Mouse (Mus musculus) embryonic facial prominence, embryonic 15.5 days (tissue): ENCODE measurements around the gene Gm49342. TPM values are rescaled to one million over a fixed set of nuclear protein-coding genes. Genes with fewer than 3 reads are reported as not detected.
"Not testable (repeated sequence)": the region's sequence is repeated elsewhere in the genome, so short reads cannot be mapped to it uniquely, and the experiment has no call there.

Experiments used
- ATAC-seq: fragments of 200-750 bp; cut with Nextera tagmentation; 2 replicates; pipeline ENCODE4 v1.8.0; 2017; ENCODE audit warnings: low read depth, moderate TSS enrichment; ENCODE audit not compliant: insufficient number of reproducible peaks, low FRiP score, low TSS enrichment
- H3K27ac ChIP-seq: fragments of 300-500 bp; sonication (generic); replicated peaks from 2 replicates; pipeline ENCODE4 v1.5.1; 2015; ENCODE audit warnings: mild to moderate bottlenecking, inconsistent platforms
- H3K27me3 ChIP-seq: fragments of 300-500 bp; sonication (generic); 2 replicates; pipeline ENCODE4 v1.6.1; 2015; ENCODE audit warnings: inconsistent platforms
- H3K36me3 ChIP-seq: fragments of 300-500 bp; sonication (generic); 2 replicates; pipeline ENCODE4 v1.6.1; 2015; ENCODE audit warnings: mild to moderate bottlenecking, inconsistent platforms
- H3K4me1 ChIP-seq: fragments of 300-500 bp; sonication (generic); 2 replicates; pipeline ENCODE4 v1.6.1; 2015; ENCODE audit warnings: inconsistent platforms
- H3K4me2 ChIP-seq: fragments of 300-500 bp; sonication (generic); replicated peaks from 2 replicates; pipeline ENCODE4 v1.6.1; 2015; ENCODE audit warnings: mild to moderate bottlenecking, inconsistent platforms
- H3K4me3 ChIP-seq: fragments of 300-500 bp; sonication (generic); replicated peaks from 2 replicates; pipeline ENCODE4 v1.5.1; 2015; ENCODE audit warnings: mild to moderate bottlenecking, inconsistent platforms
- H3K9ac ChIP-seq: fragments of 300-500 bp; sonication (generic); 2 replicates; pipeline ENCODE4 v1.6.1; 2015; ENCODE audit warnings: inconsistent platforms
- H3K9me3 ChIP-seq: fragments of 300-500 bp; sonication (generic); replicated peaks from 2 replicates; pipeline ENCODE4 v1.6.1; 2016; ENCODE audit warnings: inconsistent platforms
- WGBS: fragments of 180-500 bp; shearing (Covaris S2); methylation state at CpG from one replicate; pipeline ENCODE4 v1.1.7; 2015; 5-methylcytosine and 5-hydroxymethylcytosine counted together
- polyA plus RNA-seq: library from polyadenylated mRNA; unstranded; fragments of >200 nt; fragmentation: Nextera tagmentation; extraction: Ambion mirVana; gene quantifications from 2 replicates; pipeline ENCODE4 v1.2.1, GENCODE M21; 2015

Gene Gm49342
- polyA plus RNA-seq, 1 experiment from 2014 or later = not detected

DNA sequence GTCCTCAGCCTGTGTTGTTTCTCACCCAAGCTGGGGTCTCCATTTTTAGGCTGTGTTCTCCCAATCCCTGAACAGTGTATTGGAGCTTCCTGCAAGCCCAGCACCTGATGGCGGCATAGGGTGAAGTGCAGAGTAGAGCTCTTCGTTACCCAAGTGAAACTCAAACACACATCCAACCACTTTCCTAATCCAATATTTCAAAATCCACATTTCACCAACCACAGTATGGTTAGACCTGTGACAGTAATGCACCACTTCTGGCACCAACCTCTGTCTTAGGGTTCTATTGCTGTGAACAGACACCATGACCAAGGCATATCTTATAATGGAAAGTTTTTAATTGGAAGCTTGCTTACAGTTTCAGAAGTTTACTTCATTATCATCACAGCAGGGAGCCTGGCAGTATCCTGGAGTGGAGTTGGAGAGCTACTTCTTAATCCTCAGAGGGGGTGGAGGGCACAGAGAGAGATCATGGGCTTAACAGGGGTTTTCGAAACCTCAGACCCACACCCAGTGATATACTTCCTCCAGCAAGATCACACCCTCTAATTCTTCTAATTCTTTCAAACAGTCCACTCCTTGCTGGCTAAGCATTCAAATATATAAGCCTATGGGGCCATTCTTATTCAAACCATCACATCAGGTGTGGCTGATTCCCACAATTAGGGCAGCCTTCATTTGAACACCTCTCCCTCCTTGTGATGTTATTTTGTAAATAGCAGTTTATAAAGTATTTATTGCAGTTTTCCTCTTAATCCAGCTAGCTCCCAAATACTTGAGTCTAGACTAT lies 6.0 kb upstream of the Gm49342 start:
- Histone ChIP-seq H3K4me1 (no peaks in the 10 kb centered on the region), H3K27ac (no peak overlapping the region), H3K27me3 (no peaks in the 10 kb centered on the region), H3K9me3 (no peaks in the 10 kb centered on the region), H3K4me2 (no peak overlapping the region), H3K4me3 (no peak overlapping the region), H3K36me3 (no peaks in the 10 kb centered on the region), H3K9ac (no peak overlapping the region)
- ATAC-seq = no peak
- 87% methylated on average over 3 of the region's 3 CpGs for WGBS

DNA sequence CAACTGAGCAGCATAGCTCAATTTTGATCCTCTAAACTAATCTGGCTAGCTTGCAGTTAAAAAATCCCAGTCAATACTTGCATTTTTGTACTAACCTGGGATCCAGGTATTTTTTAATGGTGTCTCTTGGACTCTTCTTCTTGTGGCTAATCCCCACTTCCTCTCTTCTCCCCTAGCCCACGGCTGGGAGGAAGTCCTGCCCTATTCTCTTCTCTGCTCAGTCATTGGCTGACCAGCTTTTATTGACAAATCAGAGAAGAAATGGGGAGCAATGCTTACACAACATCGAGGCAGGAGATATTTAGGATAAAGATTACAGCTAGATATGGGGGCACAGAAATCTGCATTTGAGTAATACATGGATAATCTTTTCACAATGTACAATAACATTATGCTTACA lies 5.4 kb upstream of the Gm49342 start:
- Histone ChIP-seq H3K9ac (no peak overlapping the region), H3K4me2 (no peak overlapping the region), H3K27me3 (no peaks in the 10 kb centered on the region), H3K4me3 (no peak overlapping the region), H3K4me1 (no peaks in the 10 kb centered on the region), H3K27ac (no peak overlapping the region), H3K9me3 (no peaks in the 10 kb centered on the region), H3K36me3 (no peaks in the 10 kb centered on the region)
- WGBS = 35% methylated on average over 2 of the region's 2 CpGs
- no peak for ATAC-seq

DNA sequence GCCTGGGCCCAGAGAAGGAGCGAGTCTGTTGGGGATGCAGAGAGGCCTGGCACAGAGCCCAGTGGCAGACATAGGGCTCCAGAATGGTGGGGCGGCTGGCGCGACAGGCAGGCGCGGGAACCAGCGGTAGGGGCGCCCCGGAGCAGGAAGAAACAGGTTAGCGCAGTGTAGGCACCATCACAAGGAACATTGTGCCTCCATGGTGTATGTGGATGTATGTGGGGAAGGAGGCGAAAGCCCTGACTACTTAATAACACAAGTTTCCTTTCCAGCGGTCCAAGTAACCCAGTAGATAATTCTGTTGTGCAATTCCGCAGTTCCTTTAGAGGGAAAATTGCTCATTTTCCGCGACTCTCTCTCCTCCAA lies 334 bp downstream of the Gm49342 start:
- not testable (repeated sequence) for H3K4me1 ChIP-seq
- peak overlapping the region; percentile 60 for H3K4me2 ChIP-seq
- WGBS = 0% methylated on average over 15 of the region's 15 CpGs

DNA sequence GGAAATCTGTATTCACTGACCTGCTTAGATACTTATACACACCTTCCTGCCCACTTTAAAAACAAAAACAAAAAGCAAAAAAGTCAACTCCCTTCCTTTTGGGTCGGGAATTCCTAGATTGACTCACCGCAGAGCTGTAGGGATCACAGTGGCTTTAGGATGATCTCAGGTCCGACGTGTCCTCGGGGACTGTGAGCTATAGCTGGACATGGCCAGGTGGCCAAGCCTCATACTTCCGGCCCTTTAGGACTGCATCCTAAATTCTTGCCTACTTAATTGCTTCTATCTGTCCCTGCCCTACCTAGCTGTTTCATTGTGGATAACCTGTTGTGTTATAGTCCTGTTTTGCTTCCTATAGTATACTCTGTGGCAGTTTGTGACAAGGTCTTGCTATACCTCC lies 764 bp downstream of the Gm49342 start:
- WGBS = 6% methylated on average over 6 of the region's 6 CpGs
- H3K27me3 ChIP-seq, H3K9me3 ChIP-seq, H3K4me1 ChIP-seq, H3K36me3 ChIP-seq, ATAC-seq: not testable (repeated sequence)
- H3K27ac ChIP-seq = peak overlapping the region; percentile 90
- H3K9ac ChIP-seq = peak overlapping the region; percentile 15; the same call in 1 of the 2 replicates
- H3K4me2 ChIP-seq = peak overlapping the region; percentile 60
- peak overlapping the region; percentile 55 for H3K4me3 ChIP-seq

More for the DNA sequence above, 334 bp downstream of the Gm49342 start:
- ATAC-seq = peak; percentile 92
- Histone ChIP-seq H3K27ac (peak overlapping the region; percentile 90), H3K9ac (peak overlapping the region; percentile 39), H3K4me3 (peak overlapping the region; percentile 55)
- H3K36me3 ChIP-seq, H3K27me3 ChIP-seq, H3K9me3 ChIP-seq: not testable (repeated sequence)

DNA sequence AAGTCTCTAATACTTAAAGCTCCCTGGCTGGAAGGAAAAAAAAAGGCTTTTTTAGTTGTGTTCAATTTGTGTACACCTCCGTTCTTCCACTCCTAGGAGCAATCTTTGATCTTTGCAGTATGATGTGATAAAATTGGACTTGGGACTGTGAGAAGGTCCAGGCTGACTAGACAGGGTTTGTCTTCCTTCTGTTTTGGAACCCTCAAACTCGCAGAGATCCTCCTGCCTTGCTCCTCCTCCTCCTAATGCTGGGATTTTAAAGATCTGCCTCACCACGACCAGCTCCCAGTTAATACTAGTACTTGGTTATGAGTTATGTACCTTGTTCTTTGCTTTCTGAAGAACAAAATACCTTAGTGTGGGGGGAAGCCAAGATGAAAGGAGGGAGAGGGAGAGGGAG lies 1.2 kb downstream of the Gm49342 start:
- H3K9me3 ChIP-seq, H3K9ac ChIP-seq, H3K36me3 ChIP-seq, H3K4me1 ChIP-seq, H3K27me3 ChIP-seq, ATAC-seq, H3K27ac ChIP-seq: not testable (repeated sequence)
- H3K4me2 ChIP-seq = peak overlapping the region; percentile 60
- WGBS = 18% methylated on average over 3 of the region's 3 CpGs
- H3K4me3 ChIP-seq = peak overlapping the region; percentile 55

DNA sequence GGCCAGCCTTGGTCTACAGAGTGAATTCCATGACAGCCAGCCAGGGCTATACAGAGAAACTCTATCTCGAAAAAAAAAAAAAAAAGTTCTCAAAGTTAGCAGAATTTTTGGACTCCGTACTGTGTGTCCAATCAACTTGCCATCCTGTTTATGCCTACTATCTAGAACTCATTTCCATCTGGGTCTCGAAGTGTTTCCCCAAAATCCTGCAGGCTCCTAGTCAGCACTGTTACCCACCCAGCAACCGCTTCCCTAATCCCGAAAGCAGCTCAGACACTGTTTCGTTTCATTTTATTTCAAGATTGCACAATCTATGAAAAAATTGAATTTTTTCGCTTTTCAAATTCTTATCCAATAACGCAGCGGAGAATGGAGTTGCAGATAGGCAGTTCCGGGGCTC lies 11.2 kb downstream of the Gm49342 start:
- 82% methylated on average over 10 of the region's 10 CpGs for WGBS
- no peaks in the 10 kb centered on the region for H3K9me3 ChIP-seq
- no peaks in the 10 kb centered on the region for H3K4me1 ChIP-seq
- no peak for ATAC-seq
- H3K27ac ChIP-seq = no peak overlapping the region
- H3K4me3 ChIP-seq = no peak overlapping the region
- H3K27me3 ChIP-seq = no peaks in the 10 kb centered on the region
- peaks cover 8% of the 10 kb centered on the region for H3K36me3 ChIP-seq
- H3K4me2 ChIP-seq = no peak overlapping the region
- no peak overlapping the region for H3K9ac ChIP-seq

DNA sequence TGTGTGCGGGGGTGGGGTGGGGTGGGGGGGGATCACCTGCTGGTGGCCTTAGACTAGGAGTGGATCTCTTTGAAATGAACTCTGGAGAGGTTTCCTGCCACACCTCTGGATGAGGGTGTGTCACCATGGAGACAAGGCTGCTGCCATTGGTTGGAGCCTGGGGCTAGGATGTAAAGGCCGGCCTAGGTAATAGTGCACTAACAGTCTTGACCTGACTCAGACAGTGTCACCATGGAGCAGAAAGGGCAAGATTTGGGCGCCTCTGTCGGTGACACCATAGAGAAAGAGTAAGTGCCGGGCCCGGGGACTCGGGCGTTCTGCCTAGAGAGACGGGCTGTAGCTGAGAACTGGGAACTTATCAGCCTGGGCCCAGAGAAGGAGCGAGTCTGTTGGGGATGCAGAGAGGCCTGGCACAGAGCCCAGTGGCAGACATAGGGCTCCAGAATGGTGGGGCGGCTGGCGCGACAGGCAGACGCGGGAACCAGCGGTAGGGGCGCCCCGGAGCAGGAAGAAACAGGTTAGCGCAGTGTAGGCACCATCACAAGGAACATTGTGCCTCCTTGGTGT lies 11.7 kb downstream of the Gm49342 start, which contains the start of gene Pnp2:
Pnp2 (plus strand) TSS at position 51 of the 567 bp plus-strand sequence.
- not testable (repeated sequence) for H3K4me1 ChIP-seq, H3K27me3 ChIP-seq, H3K27ac ChIP-seq, H3K36me3 ChIP-seq, H3K9me3 ChIP-seq, H3K9ac ChIP-seq
- Histone ChIP-seq H3K4me3 (peak within 1 kb of the TSS; percentile 17; the same call in 1 of the 2 replicates), H3K4me2 (peak within 1 kb of the TSS; percentile 32)
- 7% methylated on average over 19 of the region's 19 CpGs for WGBS
- ATAC-seq = peak; percentile 73

DNA sequence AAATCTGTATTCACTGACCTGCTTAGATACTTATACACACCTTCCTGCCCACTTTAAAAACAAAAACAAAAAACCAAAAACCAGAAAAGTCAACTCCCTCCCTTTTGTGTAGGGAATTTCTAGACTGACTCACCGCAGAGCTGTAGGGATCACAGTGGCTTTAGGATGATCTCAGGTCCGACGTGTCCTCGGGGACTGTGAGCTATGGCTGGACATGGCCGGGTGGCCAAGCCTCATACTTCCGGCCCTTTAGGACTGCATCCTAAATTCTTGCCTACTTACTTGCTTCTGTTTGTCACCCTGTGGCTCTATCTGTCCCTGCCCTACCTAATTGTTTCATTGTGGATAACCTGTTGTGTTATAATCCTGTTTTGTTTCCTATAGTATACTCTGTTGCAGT lies 12.4 kb downstream of the Gm49342 start:
- not testable (repeated sequence) for H3K4me1 ChIP-seq, H3K36me3 ChIP-seq, H3K4me2 ChIP-seq, H3K27me3 ChIP-seq, ATAC-seq, H3K9me3 ChIP-seq, H3K27ac ChIP-seq, H3K4me3 ChIP-seq, H3K9ac ChIP-seq
- WGBS = 75% methylated on average over 6 of the region's 6 CpGs

DNA sequence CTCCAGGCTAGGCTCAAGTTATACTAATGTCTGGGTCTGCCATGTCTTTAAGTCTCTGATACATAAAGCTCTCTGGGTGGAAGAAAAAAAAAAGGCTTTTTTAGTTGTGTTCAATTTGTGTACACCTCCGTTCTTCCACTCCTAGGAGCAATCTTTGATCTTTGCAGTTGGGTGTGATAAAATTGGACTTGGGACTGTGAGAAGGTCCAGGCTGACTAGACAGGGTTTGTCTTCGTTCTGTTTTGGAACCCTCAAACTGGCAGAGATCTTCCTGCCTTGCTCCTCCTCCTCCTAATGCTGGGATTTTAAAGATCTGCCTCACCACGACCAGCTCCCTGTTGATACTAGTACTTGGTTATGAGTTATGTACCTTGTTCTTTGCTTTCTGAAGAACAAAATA lies 12.8 kb downstream of the Gm49342 start:
- H3K36me3 ChIP-seq, H3K4me2 ChIP-seq, H3K27ac ChIP-seq: not testable (repeated sequence)

DNA sequence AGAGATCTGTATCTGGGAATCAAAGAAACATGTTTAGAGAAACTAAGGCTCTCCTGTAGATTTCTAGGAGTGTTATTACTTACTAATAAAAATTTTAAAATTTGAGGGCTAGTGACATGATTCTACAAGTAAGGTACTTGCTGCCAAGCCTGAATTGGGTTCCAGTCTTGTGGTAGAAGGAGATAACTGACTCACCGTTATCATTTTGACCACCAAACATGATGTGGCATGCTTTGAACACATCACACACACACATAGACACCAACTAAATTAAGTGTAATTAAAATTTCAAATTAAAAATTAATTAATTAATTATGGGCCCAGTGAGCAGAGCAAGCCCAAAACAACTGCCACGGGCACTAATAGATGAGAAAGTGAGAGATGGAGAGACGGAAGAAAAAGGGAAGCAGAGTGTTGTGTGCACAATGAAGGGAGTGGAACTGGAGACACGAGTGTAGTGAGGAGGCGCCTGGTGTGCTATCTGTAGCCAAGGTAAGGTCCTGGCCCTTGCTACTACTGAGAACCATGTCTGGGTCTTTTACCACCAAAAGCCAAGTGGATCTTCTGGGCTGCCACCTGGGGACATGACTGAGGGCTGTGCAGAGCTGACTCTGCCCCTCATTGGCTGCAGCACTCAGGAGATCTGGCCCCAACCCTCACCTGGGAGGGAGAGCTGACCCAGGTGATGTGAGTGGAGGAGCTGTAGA lies 14.1 kb downstream of the Gm49342 start:
- WGBS = 84% methylated on average over 5 of the region's 5 CpGs
- not testable (repeated sequence) for H3K4me2 ChIP-seq, H3K27me3 ChIP-seq, ATAC-seq, H3K4me1 ChIP-seq, H3K9ac ChIP-seq, H3K9me3 ChIP-seq, H3K27ac ChIP-seq, H3K4me3 ChIP-seq, H3K36me3 ChIP-seq

More for the DNA sequence above, 12.8 kb downstream of the Gm49342 start:
- not testable (repeated sequence) for ATAC-seq, H3K27me3 ChIP-seq, H3K9me3 ChIP-seq, H3K4me3 ChIP-seq, H3K4me1 ChIP-seq, H3K9ac ChIP-seq
- WGBS = 58% methylated on average over 3 of the region's 3 CpGs

DNA sequence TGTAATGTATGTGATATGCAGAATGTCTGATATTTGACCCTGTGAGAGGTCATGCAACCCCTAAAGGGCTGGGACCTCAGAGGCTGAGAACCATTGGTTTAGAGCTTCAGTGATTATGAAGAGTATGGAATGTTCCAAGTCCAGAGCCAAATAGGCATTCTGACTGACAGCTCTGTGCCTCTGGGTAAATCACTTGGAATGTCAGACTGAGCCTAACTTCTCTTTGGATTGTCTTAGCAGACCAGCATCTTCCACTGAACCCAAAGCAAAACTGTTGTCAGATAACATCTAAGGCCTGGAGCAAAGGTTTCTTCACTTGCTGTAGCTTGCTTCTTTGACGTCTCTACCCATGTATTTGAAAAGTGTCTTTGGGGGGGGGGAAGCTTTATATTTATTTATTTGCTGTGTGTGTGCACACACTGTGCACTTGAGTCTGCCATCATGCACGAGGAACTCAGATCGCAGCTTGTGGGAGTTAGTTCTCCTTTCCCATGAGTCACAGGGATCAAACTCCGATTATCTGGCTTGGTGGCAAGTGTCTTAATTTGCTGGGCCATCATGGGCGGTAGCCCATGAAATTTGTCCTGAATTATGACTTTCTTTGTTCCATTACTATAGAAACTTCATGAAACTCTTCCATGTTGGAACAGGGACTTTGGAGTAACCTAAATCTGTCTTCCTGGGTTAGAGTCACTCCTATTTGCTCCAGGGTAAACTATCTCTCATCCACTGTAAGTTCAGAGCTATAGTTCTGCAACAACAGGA lies 24.1 kb downstream of the Gm49342 start:
- Histone ChIP-seq H3K9me3 (no peaks in the 10 kb centered on the region), H3K4me2 (no peak overlapping the region), H3K27ac (no peak overlapping the region), H3K36me3 (no peaks in the 10 kb centered on the region), H3K4me1 (0 out of 2 replicates have a peak, but pooled peaks cover 5% of the 10 kb centered on the region), H3K27me3 (no peaks in the 10 kb centered on the region), H3K9ac (no peak overlapping the region), H3K4me3 (no peak overlapping the region)
- WGBS = 72% methylated on average over 5 of the region's 5 CpGs
- no peak for ATAC-seq
